Comparison of ENCODE assay signal across 10 mouse cellular contexts in the genomic region with DNA sequence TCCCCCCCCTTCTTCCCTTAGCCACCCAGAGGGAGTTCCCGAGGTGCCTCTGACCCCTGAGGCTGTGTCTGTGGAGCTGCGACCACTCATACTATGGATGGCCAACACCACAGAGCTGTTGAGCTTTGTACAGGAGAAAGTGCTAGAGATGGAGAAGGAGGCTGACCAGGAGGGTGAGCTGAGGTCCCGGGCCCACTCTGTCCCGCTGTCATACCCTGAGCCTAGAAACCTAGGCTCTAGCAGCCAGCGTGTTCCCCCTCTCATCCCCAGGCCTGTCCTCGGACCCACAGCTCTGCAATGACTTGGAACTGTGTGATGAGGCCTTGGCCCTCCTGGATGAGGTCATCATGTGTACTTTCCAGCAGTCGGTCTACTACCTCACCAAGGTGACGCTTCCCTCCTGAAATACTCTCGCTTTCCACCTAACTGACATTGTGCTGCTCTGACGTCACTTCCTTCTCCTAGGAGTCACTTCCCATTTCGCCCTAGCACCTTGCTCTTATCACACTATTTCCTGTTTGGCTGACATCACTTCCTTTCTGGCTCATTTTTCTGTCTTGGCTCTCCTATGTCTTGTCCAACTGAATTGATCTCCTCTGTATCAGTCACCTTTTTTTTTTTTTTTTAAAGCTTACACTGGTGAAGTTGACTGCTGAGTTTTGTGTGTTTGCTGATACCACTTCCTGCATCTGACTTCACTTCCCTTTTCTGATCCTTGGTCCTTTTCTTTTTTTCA. TPM values are rescaled to one million over a fixed set of nuclear protein-coding genes. Genes with fewer than 3 reads are reported as not detected.
DNase-seq lines count a peak whose midpoint lies in the region; ATAC-seq and TF ChIP-seq lines count a peak whose summit lies in the region.
"Had no signal": no experiment of that assay in that cellular context is flagged by ENCODE, and none has a peak within 500 bp of the region (broad histone marks: within the 10 kb centered on the region; RNA-seq: fewer than 3 reads in every experiment).

No protein-coding gene starts in this region.

- TF ChIP-seq EP300 in MEL (IDR thresholded peaks at IDR 0.05; ENCODE audit: low read depth in 1 of 2, low read length in 2 of 2) = peak; percentile 54 to 63; a peak in 2 of 4 replicates
- TF ChIP-seq EP300 in heart, postnatal 0 days (IDR thresholded peaks at IDR 0.05; ENCODE audit: low read depth) = no peak

- H3K9ac ChIP-seq in MEL (ENCODE audit: control insufficient read depth, low read depth, low read length, poor library complexity, severe bottlenecking) = no peak overlapping the region
- H3K9ac ChIP-seq in heart, postnatal 0 days (replicated peaks; ENCODE audit: low read depth, low read length) = no peak overlapping the region
- no peak overlapping the region for H3K9ac ChIP-seq in hindbrain, embryonic 12.5 days
- H3K9ac ChIP-seq in midbrain, postnatal 0 days (replicated peaks; ENCODE audit: low read length, poor library complexity, severe bottlenecking) = no peak overlapping the region

- WGBS in heart, embryonic 10.5 days = 72% methylated on average over 11 of the region's 11 CpGs
- 62% methylated on average over 11 of the region's 11 CpGs for WGBS in heart, postnatal 0 days
- 90% methylated on average over 11 of the region's 11 CpGs for WGBS in hindbrain, embryonic 12.5 days
- WGBS in midbrain, postnatal 0 days = 90% methylated on average over 11 of the region's 11 CpGs

- no peak overlapping the region; the same call in 1 of the 2 replicates for H3K27ac ChIP-seq in heart, embryonic 10.5 days
- peak overlapping the region; percentile 62 for H3K27ac ChIP-seq in MEL (ENCODE audit: control insufficient read depth, low read depth, low read length)
- H3K27ac ChIP-seq in heart, postnatal 0 days (ENCODE audit: low read depth) = peak overlapping the region; percentile 83
- no peak overlapping the region for H3K27ac ChIP-seq in hindbrain, embryonic 12.5 days
- no peak overlapping the region for H3K27ac ChIP-seq in midbrain, postnatal 0 days (ENCODE audit: low read depth, low read length)

- DNase-seq in heart, adult 11 months = peak; percentile 97
- DNase-seq in heart, embryonic 10.5 days (ENCODE audit: low spot score) = no peak
- peak; percentile 81 for DNase-seq in MEL (ENCODE audit: low read depth, low spot score)
- DNase-seq in heart, postnatal 0 days (ENCODE audit: low spot score) = peak; percentile 81
- DNase-seq in lung, postnatal 25 days (ENCODE audit: low spot score) = peak; percentile 79
- DNase-seq in right cerebral cortex, postnatal 36 days (ENCODE audit: low spot score in 2 of 2) = no peak
- DNase-seq in midbrain, postnatal 0 days (ENCODE audit: low spot score) = no peak
- DNase-seq: left cerebral cortex, postnatal 4 days had no signal

- no peak overlapping the region for H3K4me2 ChIP-seq in heart, postnatal 0 days (ENCODE audit: low read depth, low read length)
- H3K4me2 ChIP-seq in hindbrain, embryonic 12.5 days (replicated peaks) = no peak overlapping the region
- no peak overlapping the region for H3K4me2 ChIP-seq in midbrain, postnatal 0 days (ENCODE audit: low read depth, low read length, poor library complexity, severe bottlenecking)

- peaks cover 19% of the 10 kb centered on the region for H3K27me3 ChIP-seq in heart, embryonic 10.5 days (ENCODE audit: insufficient read depth, poor library complexity, severe bottlenecking)
- no peaks in the 10 kb centered on the region for H3K27me3 ChIP-seq in MEL (ENCODE audit: control insufficient read depth in 1 of 2, insufficient read depth in 2 of 2, low read length in 2 of 2)
- H3K27me3 ChIP-seq in heart, postnatal 0 days (ENCODE audit: control insufficient read depth, insufficient read depth, low read length) = no peaks in the 10 kb centered on the region
- H3K27me3 ChIP-seq in hindbrain, embryonic 12.5 days = peaks cover 33% of the 10 kb centered on the region
- H3K27me3 ChIP-seq in midbrain, postnatal 0 days (ENCODE audit: insufficient read depth, low read length) = no peaks in the 10 kb centered on the region

- no peak for TF ChIP-seq RAD21 in MEL (IDR thresholded peaks at IDR 0.05; ENCODE audit: low read depth, low read length)

- peaks cover 26% of the 10 kb centered on the region for H3K36me3 ChIP-seq in heart, embryonic 10.5 days
- peaks cover 0 to 4% of the 10 kb centered on the region in 2 experiments; a peak in 1 of 4 replicates for H3K36me3 ChIP-seq in MEL (ENCODE audit: control insufficient read depth in 1 of 2, insufficient read depth in 2 of 2, low read length in 2 of 2)
- peaks cover 20% of the 10 kb centered on the region for H3K36me3 ChIP-seq in heart, postnatal 0 days (replicated peaks; ENCODE audit: control insufficient read depth, insufficient read depth, low read length)
- H3K36me3 ChIP-seq in hindbrain, embryonic 12.5 days = no peaks in the 10 kb centered on the region
- peaks cover 17% of the 10 kb centered on the region; the same call in 1 of the 2 replicates for H3K36me3 ChIP-seq in midbrain, postnatal 0 days (ENCODE audit: insufficient read depth, low read length)

- no peak for TF ChIP-seq POLR2A in MEL (IDR thresholded peaks at IDR 0.05; ENCODE audit: control insufficient read depth in 1 of 2, insufficient read depth in 1 of 2, low read depth in 1 of 2, low read length in 2 of 2, poor library complexity in 1 of 2)

- no peaks in the 10 kb centered on the region for H3K9me3 ChIP-seq in heart, embryonic 10.5 days
- H3K9me3 ChIP-seq in MEL (replicated peaks; ENCODE audit: insufficient read depth, low read length) = no peaks in the 10 kb centered on the region
- no peaks in the 10 kb centered on the region for H3K9me3 ChIP-seq in heart, postnatal 0 days (replicated peaks; ENCODE audit: control insufficient read depth, low read length)
- H3K9me3 ChIP-seq in hindbrain, embryonic 12.5 days (replicated peaks) = no peaks in the 10 kb centered on the region
- no peaks in the 10 kb centered on the region for H3K9me3 ChIP-seq in midbrain, postnatal 0 days (ENCODE audit: low read length)

- peak; percentile 19 for ATAC-seq in heart, postnatal 0 days (ENCODE audit: insufficient read depth, low read depth)
- no peak for ATAC-seq in hindbrain, embryonic 12.5 days (ENCODE audit: low FRiP score)
- no peak for ATAC-seq in midbrain, postnatal 0 days (ENCODE audit: low FRiP score)

- H3K79me2 ChIP-seq in MEL (ENCODE audit: control insufficient read depth, insufficient read depth, low read length, poor library complexity) = no peaks in the 10 kb centered on the region

- no peak overlapping the region for H3K4me3 ChIP-seq in heart, embryonic 10.5 days
- no peak overlapping the region for H3K4me3 ChIP-seq in MEL (ENCODE audit: control insufficient read depth in 1 of 2, insufficient read depth in 1 of 2, low read depth in 2 of 2, low read length in 2 of 2)
- no peak overlapping the region for H3K4me3 ChIP-seq in heart, postnatal 0 days (ENCODE audit: low read depth, low read length)
- no peak overlapping the region for H3K4me3 ChIP-seq in hindbrain, embryonic 12.5 days
- no peak overlapping the region for H3K4me3 ChIP-seq in midbrain, postnatal 0 days (ENCODE audit: low read depth, low read length)

- H3K4me1 ChIP-seq in heart, embryonic 10.5 days = peaks cover 45% of the 10 kb centered on the region
- peaks cover 0 to 10% of the 10 kb centered on the region in 2 experiments; a peak in 2 of 4 replicates for H3K4me1 ChIP-seq in MEL (ENCODE audit: control insufficient read depth in 1 of 2, insufficient read depth in 2 of 2, low read length in 2 of 2)
- H3K4me1 ChIP-seq in heart, postnatal 0 days (ENCODE audit: control insufficient read depth, insufficient read depth) = peaks cover 10% of the 10 kb centered on the region
- H3K4me1 ChIP-seq in hindbrain, embryonic 12.5 days = peaks cover 13% of the 10 kb centered on the region
- peaks cover 5% of the 10 kb centered on the region; the same call in 1 of the 2 replicates for H3K4me1 ChIP-seq in midbrain, postnatal 0 days (ENCODE audit: insufficient read depth, low read length)

- no peak for TF ChIP-seq CTCF in MEL (IDR thresholded peaks at IDR 0.05 in 2 of 3, conservative IDR thresholded peaks at IDR 0.05 in 1 of 3; ENCODE audit: control insufficient read depth in 1 of 3, insufficient read depth in 1 of 3, low read depth in 2 of 3, low read length in 3 of 3, poor library complexity in 1 of 3, severe bottlenecking in 1 of 3)
- no peak for TF ChIP-seq CTCF in heart, postnatal 0 days (IDR thresholded peaks at IDR 0.05; ENCODE audit: low read depth)
- TF ChIP-seq CTCF in midbrain, postnatal 0 days (IDR thresholded peaks at IDR 0.05) = no peak

RNA-seq across cellular contexts. Expression of gene Mamstr, which starts 4.7 kb away (rescaled TPM):
- 1.9 and 2.3 TPM in 2 replicates for polyA plus RNA-seq in heart, embryonic 10.5 days (2016; fragmentation: Nextera tagmentation; extraction: Ambion mirVana)
- not detected in 2 replicates for total RNA-seq in MEL (2012; rRNA removed)
- polyA plus RNA-seq in MEL (2012; ENCODE audit: insufficient read depth in 1 of 2, insufficient read length in 2 of 2, low read depth in 1 of 2, low replicate concordance in 2 of 2, missing spikeins in 1 of 2) = not detected
- 5.6 and 6.5 TPM in 2 replicates for total RNA-seq in heart, postnatal 0 days (2014; rRNA removed; ENCODE audit: low replicate concordance)
- polyA plus RNA-seq in heart, postnatal 0 days (2015; fragmentation: Nextera tagmentation; extraction: Ambion mirVana) = 7.2 and 7.7 TPM in 2 replicates
- polyA plus RNA-seq in hindbrain, embryonic 12.5 days (2016; fragmentation: Nextera tagmentation; extraction: Ambion mirVana) = 3.7 and 4.8 TPM in 2 replicates
- 2.7 and 3.3 TPM in 2 replicates for total RNA-seq in midbrain, postnatal 0 days (2014; rRNA removed)
- 2.8 and 3.0 TPM in 2 replicates for polyA plus RNA-seq in midbrain, postnatal 0 days (2015; fragmentation: Nextera tagmentation; extraction: Ambion mirVana)

RNA-seq across cellular contexts. Expression of gene Rasip1, which starts 7.8 kb away (rescaled TPM):
- polyA plus RNA-seq in heart, embryonic 10.5 days (2016; fragmentation: Nextera tagmentation; extraction: Ambion mirVana) = 17.6 and 20.5 TPM in 2 replicates
- total RNA-seq in MEL (2012; rRNA removed) = 1.1 TPM in 2 replicates
- under 1 TPM in 1 of 2 experiments, not detected in 1; 0.65 TPM for polyA plus RNA-seq in MEL (2012; ENCODE audit: insufficient read depth in 1 of 2, insufficient read length in 2 of 2, low read depth in 1 of 2, low replicate concordance in 2 of 2, missing spikeins in 1 of 2)
- total RNA-seq in heart, postnatal 0 days (2014; rRNA removed; ENCODE audit: low replicate concordance) = 68.8 and 77.6 TPM in 2 replicates
- 13.7 and 14.3 TPM in 2 replicates for polyA plus RNA-seq in heart, postnatal 0 days (2015; fragmentation: Nextera tagmentation; extraction: Ambion mirVana)
- 15.6 and 16.2 TPM in 2 replicates for polyA plus RNA-seq in hindbrain, embryonic 12.5 days (2016; fragmentation: Nextera tagmentation; extraction: Ambion mirVana)
- 36.0 and 38.5 TPM in 2 replicates for total RNA-seq in midbrain, postnatal 0 days (2014; rRNA removed)
- polyA plus RNA-seq in midbrain, postnatal 0 days (2015; fragmentation: Nextera tagmentation; extraction: Ambion mirVana) = 24.0 and 25.1 TPM in 2 replicates

RNA-seq across cellular contexts. Expression of gene Izumo1, which starts 13.5 kb away (rescaled TPM):
- 0.25 and 0.49 TPM in 2 replicates for polyA plus RNA-seq in heart, embryonic 10.5 days (2016; fragmentation: Nextera tagmentation; extraction: Ambion mirVana)
- total RNA-seq in MEL (2012; rRNA removed) = not detected in 2 replicates
- polyA plus RNA-seq in MEL (2012; ENCODE audit: insufficient read depth in 1 of 2, insufficient read length in 2 of 2, low read depth in 1 of 2, low replicate concordance in 2 of 2, missing spikeins in 1 of 2) = under 1 TPM in 1 of 2 experiments, not detected in 1; 0.04 TPM
- 0.53 TPM in 1 of 2 replicates, not detected in the other for total RNA-seq in heart, postnatal 0 days (2014; rRNA removed; ENCODE audit: low replicate concordance)
- 0.11 and 0.23 TPM in 2 replicates for polyA plus RNA-seq in heart, postnatal 0 days (2015; fragmentation: Nextera tagmentation; extraction: Ambion mirVana)
- polyA plus RNA-seq in hindbrain, embryonic 12.5 days (2016; fragmentation: Nextera tagmentation; extraction: Ambion mirVana) = 0.18 TPM in 1 of 2 replicates, not detected in the other
- total RNA-seq in midbrain, postnatal 0 days (2014; rRNA removed) = 0.11 TPM in 1 of 2 replicates, not detected in the other
- polyA plus RNA-seq in midbrain, postnatal 0 days (2015; fragmentation: Nextera tagmentation; extraction: Ambion mirVana) = 0.11 TPM in 1 of 2 replicates, not detected in the other
- total RNA-seq: gastrocnemius, adult 8-10 months had no signal

RNA-seq across cellular contexts. Expression of gene Fut1, which starts 18.0 kb away (rescaled TPM):
- not detected in 2 replicates for polyA plus RNA-seq in heart, embryonic 10.5 days (2016; fragmentation: Nextera tagmentation; extraction: Ambion mirVana)
- total RNA-seq in MEL (2012; rRNA removed) = 0.07 TPM in 1 of 2 replicates, not detected in the other
- under 1 TPM in 1 of 2 experiments, not detected in 1; 0.04 TPM for polyA plus RNA-seq in MEL (2012; ENCODE audit: insufficient read depth in 1 of 2, insufficient read length in 2 of 2, low read depth in 1 of 2, low replicate concordance in 2 of 2, missing spikeins in 1 of 2)
- not detected in 2 replicates for total RNA-seq in heart, postnatal 0 days (2014; rRNA removed; ENCODE audit: low replicate concordance)
- not detected in 2 replicates for polyA plus RNA-seq in heart, postnatal 0 days (2015; fragmentation: Nextera tagmentation; extraction: Ambion mirVana)
- 0.14 TPM in 1 of 2 replicates, not detected in the other for polyA plus RNA-seq in hindbrain, embryonic 12.5 days (2016; fragmentation: Nextera tagmentation; extraction: Ambion mirVana)
- total RNA-seq in midbrain, postnatal 0 days (2014; rRNA removed) = not detected in 2 replicates
- not detected in 2 replicates for polyA plus RNA-seq in midbrain, postnatal 0 days (2015; fragmentation: Nextera tagmentation; extraction: Ambion mirVana)
- total RNA-seq: gastrocnemius, adult 8-10 months had no signal

RNA-seq across cellular contexts. Expression of gene Fgf21, which starts 19.8 kb away (rescaled TPM):
- not detected in 2 replicates for polyA plus RNA-seq in heart, embryonic 10.5 days (2016; fragmentation: Nextera tagmentation; extraction: Ambion mirVana)
- total RNA-seq in MEL (2012; rRNA removed) = not detected in 2 replicates
- not detected for polyA plus RNA-seq in MEL (2012; ENCODE audit: insufficient read depth in 1 of 2, insufficient read length in 2 of 2, low read depth in 1 of 2, low replicate concordance in 2 of 2, missing spikeins in 1 of 2)
- total RNA-seq in heart, postnatal 0 days (2014; rRNA removed; ENCODE audit: low replicate concordance) = not detected in 2 replicates
- polyA plus RNA-seq in heart, postnatal 0 days (2015; fragmentation: Nextera tagmentation; extraction: Ambion mirVana) = 0.12 TPM in 1 of 2 replicates, not detected in the other
- polyA plus RNA-seq in hindbrain, embryonic 12.5 days (2016; fragmentation: Nextera tagmentation; extraction: Ambion mirVana) = 0.45 TPM in 1 of 2 replicates, not detected in the other
- not detected in 2 replicates for total RNA-seq in midbrain, postnatal 0 days (2014; rRNA removed)
- polyA plus RNA-seq in midbrain, postnatal 0 days (2015; fragmentation: Nextera tagmentation; extraction: Ambion mirVana) = not detected in 2 replicates
- total RNA-seq: gastrocnemius, adult 8-10 months; left cerebral cortex, postnatal 4 days had no signal

Comparison
In these comparisons a context has a peak if more than half of its experiments do, and no peak if none do; other contexts are left out.
1. DNase-seq: peak in heart, adult 11 months (single experiment), MEL (single experiment), heart, postnatal 0 days (single experiment) and lung, postnatal 25 days (single experiment); none in heart, embryonic 10.5 days (single experiment), right cerebral cortex, postnatal 36 days (0 of 2) and midbrain, postnatal 0 days (single experiment).
2. H3K27ac ChIP-seq: peak in MEL (single experiment) and heart, postnatal 0 days (single experiment); none in heart, embryonic 10.5 days (single experiment), hindbrain, embryonic 12.5 days (single experiment) and midbrain, postnatal 0 days (single experiment).